Mouse (Mus musculus) myocyte (in vitro differentiated cells): ENCODE results near the gene Eif3m. TPM values are rescaled to one million over a fixed set of nuclear protein-coding genes. Genes with fewer than 3 reads are reported as not detected.

Source experiments
- H3K27me3 ChIP-seq: one replicate; pipeline ENCODE4 v1.6.1; 2011; ENCODE audit not compliant: control insufficient read depth, insufficient read depth, insufficient read length
- H3K36me3 ChIP-seq: one replicate; pipeline ENCODE4 v1.6.1; 2011; ENCODE audit not compliant: control insufficient read depth, insufficient read depth
- H3K4me2 ChIP-seq: one replicate; pipeline ENCODE4 v1.6.1; 2011; ENCODE audit warnings: low read depth, control low read depth
- H3K4me3 ChIP-seq: one replicate; pipeline ENCODE4 v1.5.1; 2011; ENCODE audit warnings: mild to moderate bottlenecking, control low read depth, moderate library complexity
- H3K79me2 ChIP-seq: one replicate; pipeline ENCODE4 v1.6.1; 2011; ENCODE audit not compliant: control insufficient read depth, insufficient read depth
- H3ac ChIP-seq: one replicate; pipeline ENCODE4 v1.6.1; 2011; ENCODE audit not compliant: control insufficient read depth, insufficient read length
- CEBPB ChIP-seq: IDR thresholded peaks from 2 replicates; pipeline ENCODE4 v1.6.1; 2011; ENCODE audit warnings: mild to moderate bottlenecking, moderate library complexity; ENCODE audit not compliant: poor library complexity, insufficient read depth, severe bottlenecking
- E2F4 ChIP-seq: IDR thresholded peaks from one replicate; pipeline ENCODE4 v1.6.1; 2011; ENCODE audit warnings: mild to moderate bottlenecking, control low read depth, moderate library complexity; ENCODE audit not compliant: insufficient read depth
- MAX ChIP-seq: IDR thresholded peaks from one replicate; pipeline ENCODE4 v1.6.1; 2011; ENCODE audit warnings: low read depth, mild to moderate bottlenecking, control low read depth
- MYOD1 ChIP-seq, 3 experiments: IDR thresholded peaks; one replicate each; pipeline ENCODE4 v1.6.1; 2011; ENCODE audit warnings: control low read depth in 2 of 3, low read depth in 2 of 3, mild to moderate bottlenecking in 2 of 3, moderate library complexity in 1 of 3; ENCODE audit not compliant: insufficient read length in 2 of 3, control insufficient read depth in 1 of 3
- MYOG ChIP-seq, 3 experiments: IDR thresholded peaks; one replicate each; pipeline ENCODE4 v1.6.1; 2011; ENCODE audit warnings: control low read depth in 2 of 3, low read depth in 2 of 3, mild to moderate bottlenecking in 2 of 3; ENCODE audit not compliant: insufficient read length in 2 of 3, control insufficient read depth in 1 of 3, insufficient read depth in 1 of 3
- POLR2A ChIP-seq: IDR thresholded peaks from one replicate; pipeline ENCODE4 v1.6.1; 2011; ENCODE audit warnings: low read depth, mild to moderate bottlenecking, control low read depth, moderate library complexity; ENCODE audit not compliant: insufficient read length
- POLR2AphosphoS2 ChIP-seq: IDR thresholded peaks from one replicate; pipeline ENCODE4 v1.6.1; 2011; ENCODE audit warnings: low read depth, control low read depth; ENCODE audit not compliant: insufficient read length
- REST ChIP-seq: IDR thresholded peaks from one replicate; pipeline ENCODE4 v1.6.1; 2011; ENCODE audit warnings: mild to moderate bottlenecking, control low read depth, moderate library complexity; ENCODE audit not compliant: insufficient read depth, insufficient read length
- SRF ChIP-seq: IDR thresholded peaks from one replicate; pipeline ENCODE4 v1.6.1; 2011; ENCODE audit warnings: low read depth; ENCODE audit not compliant: control insufficient read depth, insufficient read length
- TCF12 ChIP-seq: IDR thresholded peaks from one replicate; pipeline ENCODE4 v1.6.1; 2011; ENCODE audit warnings: mild to moderate bottlenecking, control low read depth; ENCODE audit not compliant: poor library complexity, insufficient read depth, severe bottlenecking
- TCF3 ChIP-seq: IDR thresholded peaks from one replicate; pipeline ENCODE4 v1.6.1; 2011; ENCODE audit warnings: low read depth, control low read depth; ENCODE audit not compliant: insufficient read length
- USF1 ChIP-seq: IDR thresholded peaks from one replicate; pipeline ENCODE4 v1.6.1; 2011; ENCODE audit warnings: low read depth, mild to moderate bottlenecking, control low read depth, moderate library complexity
- polyA plus RNA-seq: library from polyadenylated mRNA; unstranded; fragments of >200 nt; fragmentation: generic; extraction: Trizol; gene quantifications from one replicate; pipeline ENCODE4 v1.2.1, GENCODE M21; 2012; ENCODE audit warnings: missing spikeins

The Eif3m gene
- polyA plus RNA-seq, 1 experiment = 114 TPM

DNA sequence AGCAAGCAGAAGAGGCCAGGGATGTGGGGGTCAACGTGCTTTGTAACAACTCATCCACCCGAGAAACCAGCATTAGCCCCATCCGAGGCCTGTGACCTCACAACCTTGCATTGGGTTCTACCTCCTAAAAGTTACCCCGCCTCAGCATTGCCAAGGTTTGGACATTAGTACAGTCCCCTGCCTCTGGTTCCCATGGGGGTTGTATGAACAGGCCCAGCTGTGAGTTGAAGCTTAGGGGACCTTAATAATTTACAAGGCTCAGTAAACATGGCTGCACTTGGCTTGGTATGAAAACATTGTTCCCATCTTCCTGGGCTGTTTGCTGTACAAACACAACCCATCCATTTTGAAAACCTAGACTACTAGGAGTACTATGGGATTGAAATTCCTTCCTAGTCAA lies 6.9 kb upstream of the Eif3m start:
- H3K36me3 ChIP-seq = no peaks in the 10 kb centered on the region
- no peak overlapping the region for H3ac ChIP-seq
- TF ChIP-seq TCF3 (no peak), MYOG (IDR thresholded peaks at IDR 0.05; ENCODE audit: control insufficient read depth in 1 of 3, insufficient read depth in 1 of 3, insufficient read length in 2 of 3, low read depth in 2 of 3) (no peak), SRF (no peak), POLR2A (no peak), USF1 (no peak), E2F4 (no peak), MYOD1 (IDR thresholded peaks at IDR 0.05; ENCODE audit: control insufficient read depth in 1 of 3, insufficient read length in 2 of 3, low read depth in 2 of 3) (no peak), REST (no peak), TCF12 (no peak), POLR2AphosphoS2 (no peak), CEBPB (no peak)
- no peak overlapping the region for H3K4me3 ChIP-seq
- H3K79me2 ChIP-seq = no peaks in the 10 kb centered on the region
- H3K27me3 ChIP-seq = no peaks in the 10 kb centered on the region
- no peak overlapping the region for H3K4me2 ChIP-seq

GRCm38 (mm10) chr2:105023031-105023615 lies 6.2 kb upstream of the Eif3m start:
- H3K36me3 ChIP-seq = no peaks in the 10 kb centered on the region
- no peaks in the 10 kb centered on the region for H3K79me2 ChIP-seq
- TF ChIP-seq E2F4 (no peak), MYOD1 (IDR thresholded peaks at IDR 0.05; ENCODE audit: control insufficient read depth in 1 of 3, insufficient read length in 2 of 3, low read depth in 2 of 3) (no peak), SRF (no peak), MAX (no peak), TCF12 (no peak), TCF3 (no peak), USF1 (no peak), POLR2AphosphoS2 (no peak), CEBPB (no peak), POLR2A (no peak), MYOG (IDR thresholded peaks at IDR 0.05; ENCODE audit: control insufficient read depth in 1 of 3, insufficient read depth in 1 of 3, insufficient read length in 2 of 3, low read depth in 2 of 3) (no peak), REST (no peak)
- H3K4me2 ChIP-seq = no peak overlapping the region
- H3K4me3 ChIP-seq = no peak overlapping the region
- no peak overlapping the region for H3ac ChIP-seq
- H3K27me3 ChIP-seq = no peaks in the 10 kb centered on the region

GRCm38 (mm10) chr2:105021836-105022235 lies 5.0 kb upstream of the Eif3m start:
- no peak overlapping the region for H3ac ChIP-seq
- H3K36me3 ChIP-seq = no peaks in the 10 kb centered on the region
- no peaks in the 10 kb centered on the region for H3K27me3 ChIP-seq
- H3K79me2 ChIP-seq = peaks cover under 1% of the 10 kb centered on the region
- no peak overlapping the region for H3K4me2 ChIP-seq
- TF ChIP-seq POLR2A = no peak
- TF ChIP-seq MYOD1 (IDR thresholded peaks at IDR 0.05; ENCODE audit: control insufficient read depth in 1 of 3, insufficient read length in 2 of 3, low read depth in 2 of 3) = no peak
- no peak for TF ChIP-seq TCF3
- no peak for TF ChIP-seq SRF
- no peak for TF ChIP-seq POLR2AphosphoS2
- no peak for TF ChIP-seq USF1
- TF ChIP-seq REST = no peak
- TF ChIP-seq TCF12 = no peak
- TF ChIP-seq MYOG (IDR thresholded peaks at IDR 0.05; ENCODE audit: control insufficient read depth in 1 of 3, insufficient read depth in 1 of 3, insufficient read length in 2 of 3, low read depth in 2 of 3) = no peak
- TF ChIP-seq MAX = no peak
- no peak for TF ChIP-seq E2F4
- TF ChIP-seq CEBPB = no peak
- no peak overlapping the region for H3K4me3 ChIP-seq

GRCm38 (mm10) chr2:105021256-105021655 lies 4.4 kb upstream of the Eif3m start:
- Histone ChIP-seq H3K36me3 (no peaks in the 10 kb centered on the region), H3K27me3 (no peaks in the 10 kb centered on the region)
- TF ChIP-seq E2F4 (no peak), TCF12 (no peak), MYOD1 (IDR thresholded peaks at IDR 0.05; ENCODE audit: control insufficient read depth in 1 of 3, insufficient read length in 2 of 3, low read depth in 2 of 3) (no peak), POLR2A (no peak), TCF3 (no peak), CEBPB (no peak), USF1 (no peak)

GRCm38 (mm10) chr2:105019457-105019856 lies 2.6 kb upstream of the Eif3m start:
- Histone ChIP-seq H3K27me3 (no peaks in the 10 kb centered on the region), H3ac (no peak overlapping the region), H3K79me2 (peaks cover 25% of the 10 kb centered on the region), H3K4me3 (no peak overlapping the region), H3K36me3 (no peaks in the 10 kb centered on the region), H3K4me2 (no peak overlapping the region)
- TF ChIP-seq E2F4 = no peak
- no peak for TF ChIP-seq USF1
- no peak for TF ChIP-seq MYOD1 (IDR thresholded peaks at IDR 0.05; ENCODE audit: control insufficient read depth in 1 of 3, insufficient read length in 2 of 3, low read depth in 2 of 3)
- no peak for TF ChIP-seq TCF3
- TF ChIP-seq CEBPB = no peak
- TF ChIP-seq POLR2AphosphoS2 = no peak
- TF ChIP-seq SRF = no peak
- no peak for TF ChIP-seq MAX
- TF ChIP-seq POLR2A = no peak
- no peak for TF ChIP-seq MYOG (IDR thresholded peaks at IDR 0.05; ENCODE audit: control insufficient read depth in 1 of 3, insufficient read depth in 1 of 3, insufficient read length in 2 of 3, low read depth in 2 of 3)
- TF ChIP-seq REST = no peak
- no peak for TF ChIP-seq TCF12

More at GRCm38 (mm10) chr2:105021256-105021655, 4.4 kb upstream of the Eif3m start:
- Histone ChIP-seq H3K79me2 (peaks cover 7% of the 10 kb centered on the region), H3K4me2 (no peak overlapping the region), H3ac (no peak overlapping the region), H3K4me3 (no peak overlapping the region)
